Mouse (Mus musculus): ENCODE data around the gene Prss16.

- TF ChIP-seq CTCF (IDR thresholded peaks at IDR 0.05; ENCODE audit: borderline replicate concordance, insufficient read depth, low read length) (no peak), POLR2A (IDR thresholded peaks at IDR 0.05; ENCODE audit: low read depth, low read length) (no peak)
These were observed 35.1 kb upstream of the Prss16 start for GRCm38 (mm10) chr13:22044432-22045155.
